Mouse (Mus musculus) heart, embryonic 10.5 days (tissue): ENCODE measurements around the gene Vapb. TPM values are rescaled to one million over a fixed set of nuclear protein-coding genes. Genes with fewer than 3 reads are reported as not detected.
A peak's percentile ranks its signal among the peaks of the same experiment; 100 is the strongest.

Source experiments
- DNase-seq: peaks from one replicate; pipeline ENCODE4 v3.0.0-alpha.2; 2017; ENCODE audit warnings: low spot score
- H3K27ac ChIP-seq: fragments of 300-500 bp; sonication (generic); 2 replicates; pipeline ENCODE4 v1.5.1; 2016; ENCODE audit warnings: mild to moderate bottlenecking
- H3K27me3 ChIP-seq: fragments of 300-500 bp; sonication (generic); 2 replicates; pipeline ENCODE4 v1.6.1; 2016; ENCODE audit warnings: mild to moderate bottlenecking; ENCODE audit not compliant: poor library complexity, insufficient read depth, severe bottlenecking
- H3K36me3 ChIP-seq: fragments of 300-500 bp; sonication (generic); 2 replicates; pipeline ENCODE4 v1.6.1; 2016; ENCODE audit warnings: mild to moderate bottlenecking, moderate library complexity
- H3K4me1 ChIP-seq: fragments of 300-500 bp; sonication (generic); 2 replicates; pipeline ENCODE4 v1.6.1; 2016; ENCODE audit warnings: mild to moderate bottlenecking
- H3K4me3 ChIP-seq: fragments of 300-500 bp; sonication (generic); 2 replicates; pipeline ENCODE4 v1.5.1; 2016; ENCODE audit warnings: mild to moderate bottlenecking, moderate library complexity
- H3K9me3 ChIP-seq: fragments of 300-500 bp; sonication (generic); 2 replicates; pipeline ENCODE4 v1.6.1; 2016; ENCODE audit warnings: mild to moderate bottlenecking, moderate library complexity
- WGBS: fragments of 180-500 bp; shearing (Covaris S2); methylation state at CpG from one replicate; pipeline ENCODE4 v1.1.7; 2016; 5-methylcytosine and 5-hydroxymethylcytosine counted together
- polyA plus RNA-seq: library from polyadenylated mRNA; unstranded; fragments of >200 nt; fragmentation: Nextera tagmentation; extraction: Ambion mirVana; gene quantifications from 2 replicates; pipeline ENCODE4 v1.2.1, GENCODE M21; 2016

The Vapb gene
- polyA plus RNA-seq, 1 experiment from 2014 or later = 13.6 TPM

DNA sequence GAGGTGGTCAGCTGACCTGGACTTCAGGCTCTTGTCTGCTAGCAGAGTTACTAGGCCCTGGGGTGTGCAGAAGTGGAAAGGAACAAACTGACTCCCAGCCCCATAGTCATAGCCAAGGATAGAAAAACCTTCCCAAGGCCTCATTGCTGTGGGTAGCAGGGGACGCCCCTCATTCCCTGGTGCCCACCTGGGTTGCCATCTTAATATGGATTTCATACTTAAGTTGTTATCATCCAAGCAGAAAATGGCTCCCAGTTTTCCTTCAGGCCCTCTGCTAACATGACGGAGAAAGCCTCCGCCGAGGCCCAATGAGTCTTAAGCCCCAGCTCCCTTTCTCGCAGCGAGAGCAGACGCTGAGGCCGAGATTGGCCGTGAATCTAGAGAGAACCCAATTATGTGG is 63.3 kb downstream of the Vapb start:
- Histone ChIP-seq H3K4me3 (no peak overlapping the region), H3K27me3 (no peaks in the 10 kb centered on the region), H3K9me3 (no peaks in the 10 kb centered on the region), H3K4me1 (peaks cover 34% of the 10 kb centered on the region), H3K27ac (no peak overlapping the region), H3K36me3 (no peaks in the 10 kb centered on the region)
- DNase-seq = no peak
- 90% methylated on average over 9 of the region's 9 CpGs for WGBS

DNA sequence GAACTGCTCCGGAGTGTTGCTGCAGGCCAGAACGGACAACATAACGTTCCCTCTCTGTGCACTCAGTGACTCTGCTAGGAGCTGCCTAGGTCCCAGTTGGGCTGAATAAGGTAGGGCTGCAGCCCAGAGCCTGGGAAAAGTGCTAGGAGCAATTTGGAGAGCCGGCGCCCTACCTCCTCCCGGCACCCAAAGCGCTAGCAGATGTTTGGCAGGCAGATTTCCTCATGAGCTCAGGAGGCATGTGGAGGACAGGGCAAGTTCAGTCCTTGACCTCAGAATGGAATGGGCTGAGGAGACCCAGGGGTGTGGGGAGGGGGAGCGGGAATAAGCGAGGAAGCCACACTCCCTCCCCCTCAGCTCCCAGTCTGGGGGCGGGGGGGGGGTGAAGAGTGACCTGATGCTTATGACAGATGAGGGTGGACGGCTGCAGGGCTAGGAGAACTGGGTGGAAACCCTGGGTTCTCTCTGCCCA is 64.1 kb downstream of the Vapb start:
- H3K4me3 ChIP-seq = no peak overlapping the region
- H3K27me3 ChIP-seq = no peaks in the 10 kb centered on the region
- no peak for DNase-seq
- no peaks in the 10 kb centered on the region for H3K36me3 ChIP-seq
- 41% methylated on average over 11 of the region's 11 CpGs for WGBS
- peak overlapping the region; percentile 54 for H3K27ac ChIP-seq
- H3K4me1 ChIP-seq = peaks cover 30% of the 10 kb centered on the region
- H3K9me3 ChIP-seq = no peaks in the 10 kb centered on the region

DNA sequence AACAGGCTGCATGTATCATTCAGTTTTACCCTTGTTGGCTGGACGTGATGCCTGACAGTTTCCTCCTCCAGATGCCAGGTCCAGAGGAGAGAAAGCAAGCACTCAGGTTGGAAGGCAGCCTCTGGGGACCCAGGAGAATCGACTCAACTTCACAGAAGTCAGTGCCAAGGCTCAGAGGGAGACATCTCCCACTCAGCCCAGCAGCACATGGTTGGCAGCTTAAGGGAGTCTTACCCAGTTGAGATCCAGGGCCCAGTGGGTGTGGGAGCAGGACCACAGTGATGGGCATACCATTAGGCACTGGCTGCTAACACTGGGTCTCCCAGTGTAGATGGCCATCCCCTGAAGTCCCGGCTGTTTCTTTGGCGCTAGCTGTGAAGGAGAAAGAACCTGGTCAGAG is 64.9 kb downstream of the Vapb start:
- Histone ChIP-seq H3K27ac (0 out of 2 replicates have a peak overlapping the region, but pooled peaks have one; percentile 54), H3K36me3 (no peaks in the 10 kb centered on the region), H3K4me1 (peaks cover 27% of the 10 kb centered on the region), H3K9me3 (no peaks in the 10 kb centered on the region), H3K27me3 (no peaks in the 10 kb centered on the region), H3K4me3 (no peak overlapping the region)
- WGBS = 81% methylated on average over 4 of the region's 4 CpGs
- DNase-seq = no peak

DNA sequence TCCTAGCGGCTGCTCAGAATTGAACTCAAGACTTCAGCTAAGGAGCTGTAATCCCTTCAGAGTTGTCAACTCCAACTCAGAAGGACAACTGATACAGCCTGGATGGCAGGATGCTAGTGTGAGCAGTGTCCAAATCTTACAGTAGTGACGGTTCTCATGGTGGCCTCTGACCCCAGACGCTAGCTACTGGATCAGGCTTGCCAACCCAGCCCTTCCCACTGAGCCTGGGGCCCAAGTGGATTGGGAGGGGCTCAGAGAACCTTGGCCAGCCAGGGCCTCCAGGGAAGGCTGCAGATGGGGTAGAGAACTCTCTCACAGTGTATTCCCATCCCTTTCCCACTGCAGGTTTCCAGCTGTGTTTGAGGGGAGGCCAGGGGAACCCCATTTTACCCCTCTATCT is 65.6 kb downstream of the Vapb start:
- no peaks in the 10 kb centered on the region for H3K36me3 ChIP-seq
- no peaks in the 10 kb centered on the region for H3K27me3 ChIP-seq
- H3K9me3 ChIP-seq = no peaks in the 10 kb centered on the region
- peaks cover 27% of the 10 kb centered on the region for H3K4me1 ChIP-seq
- no peak overlapping the region for H3K4me3 ChIP-seq
- DNase-seq = no peak
- 81% methylated on average over 3 of the region's 3 CpGs for WGBS
- H3K27ac ChIP-seq = no peak overlapping the region

DNA sequence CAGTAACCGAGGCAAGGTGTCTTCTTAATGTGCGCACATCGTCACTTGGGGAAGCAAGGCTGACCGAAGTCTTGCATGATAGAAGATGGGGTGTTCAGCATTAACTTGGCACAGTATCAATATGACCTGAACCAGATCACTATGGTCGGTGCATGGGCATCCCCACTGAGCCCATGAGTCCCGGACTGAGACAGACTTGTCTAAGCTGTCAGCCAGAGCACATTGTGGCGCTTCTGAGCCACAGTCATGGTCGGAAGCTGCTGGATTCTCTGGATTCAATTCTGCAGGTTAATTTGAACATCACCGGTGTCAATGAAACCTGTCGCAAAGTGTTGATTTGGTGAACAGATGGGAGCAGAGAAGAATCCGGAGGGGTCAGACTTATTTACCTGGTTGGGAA is 66.5 kb downstream of the Vapb start:
- Histone ChIP-seq H3K36me3 (no peaks in the 10 kb centered on the region), H3K4me1 (peaks cover 27% of the 10 kb centered on the region), H3K27ac (no peak overlapping the region), H3K27me3 (no peaks in the 10 kb centered on the region), H3K9me3 (no peaks in the 10 kb centered on the region), H3K4me3 (no peak overlapping the region)
- WGBS = 90% methylated on average over 11 of the region's 11 CpGs
- DNase-seq = no peak

DNA sequence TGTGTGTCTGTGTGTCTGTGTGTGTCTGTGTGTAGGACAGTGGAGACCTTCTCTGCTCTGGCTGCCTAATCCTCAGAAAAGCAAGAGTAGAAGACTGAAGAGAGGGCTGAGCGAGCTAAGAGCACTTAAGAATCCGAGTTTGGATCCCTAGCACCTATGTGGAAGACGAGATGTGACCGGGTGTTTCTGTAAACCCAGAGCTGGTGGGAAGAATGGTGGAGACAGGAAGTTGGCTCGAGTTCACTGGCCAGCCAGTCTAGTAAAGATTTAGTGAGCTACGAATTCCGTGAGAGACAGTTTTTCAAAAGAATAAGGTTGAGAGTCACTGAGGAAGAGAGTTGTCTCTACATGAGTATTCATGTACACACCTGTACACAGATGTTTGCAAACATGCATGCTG is 69.3 kb downstream of the Vapb start:
- Histone ChIP-seq H3K4me3 (no peak overlapping the region), H3K4me1 (peaks cover 16% of the 10 kb centered on the region), H3K36me3 (no peaks in the 10 kb centered on the region), H3K9me3 (no peaks in the 10 kb centered on the region), H3K27me3 (no peaks in the 10 kb centered on the region), H3K27ac (no peak overlapping the region)
- DNase-seq = no peak
- 77% methylated on average over 7 of the region's 7 CpGs for WGBS

DNA sequence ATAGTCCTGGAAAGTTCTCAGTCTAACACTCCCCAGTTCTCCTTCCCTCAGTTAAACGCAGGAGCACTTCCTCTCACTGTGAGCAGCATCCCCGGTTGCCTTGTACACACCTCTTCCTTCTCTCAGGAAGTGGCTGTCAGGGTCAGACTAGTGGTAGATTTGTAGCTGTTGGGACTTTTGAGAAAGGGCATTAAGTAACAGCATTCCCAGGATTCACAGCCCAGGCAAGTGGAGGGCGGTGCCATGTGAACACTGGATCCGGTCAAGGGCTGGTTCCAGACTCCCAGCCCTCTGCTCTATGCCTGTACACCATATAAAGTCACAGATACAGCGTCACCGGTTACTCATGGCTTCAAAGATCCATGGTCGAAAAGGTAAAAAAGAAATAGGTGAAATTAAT is 71.6 kb downstream of the Vapb start:
- H3K9me3 ChIP-seq = no peaks in the 10 kb centered on the region
- H3K36me3 ChIP-seq = no peaks in the 10 kb centered on the region
- 72% methylated on average over 7 of the region's 7 CpGs for WGBS
- peaks cover 6% of the 10 kb centered on the region; the same call in 1 of the 2 replicates for H3K4me1 ChIP-seq
- DNase-seq = no peak
- no peaks in the 10 kb centered on the region for H3K27me3 ChIP-seq
- no peak overlapping the region for H3K27ac ChIP-seq
- no peak overlapping the region for H3K4me3 ChIP-seq

DNA sequence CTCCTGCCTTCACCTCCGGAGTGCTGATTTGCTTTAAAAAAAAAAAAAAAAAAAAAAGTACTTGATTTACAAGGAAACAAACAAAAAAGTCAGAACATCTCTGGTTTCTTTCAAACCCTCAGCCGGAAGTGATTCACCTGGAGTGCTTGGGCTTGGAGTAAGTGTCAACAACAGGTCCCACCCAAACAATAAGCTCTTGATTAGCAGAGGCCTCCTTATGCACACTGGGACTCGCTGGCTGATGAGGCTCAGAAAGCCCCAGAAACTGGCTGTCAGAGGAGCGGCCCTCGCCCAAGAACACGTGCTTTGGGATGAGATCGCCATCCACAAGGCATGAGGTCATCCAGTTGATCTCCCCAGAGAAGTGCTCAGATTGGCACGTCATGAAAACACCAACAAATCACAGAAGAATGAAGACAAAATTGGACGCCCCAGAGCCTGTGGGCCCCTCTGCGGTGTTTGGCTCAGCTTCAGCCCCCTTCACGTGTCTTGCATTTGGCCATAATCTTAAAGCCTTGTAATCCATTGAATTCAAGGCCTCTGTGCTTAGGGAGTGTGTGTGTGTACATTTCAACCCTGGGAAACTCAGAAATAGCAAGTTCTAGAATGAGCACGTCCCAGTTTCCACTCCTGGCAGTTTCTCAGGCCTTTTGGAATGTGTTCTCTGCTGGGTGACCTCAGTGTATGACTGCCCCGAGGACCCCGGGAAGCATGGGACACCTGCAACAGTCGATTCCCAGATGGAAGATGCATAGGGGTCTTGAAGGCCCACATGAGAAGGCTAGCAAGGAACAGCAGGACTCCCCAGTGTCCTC is 72.9 kb downstream of the Vapb start:
- Histone ChIP-seq H3K27ac (no peak overlapping the region), H3K4me1 (peaks cover 6% of the 10 kb centered on the region; the same call in 1 of the 2 replicates), H3K4me3 (no peak overlapping the region), H3K9me3 (no peaks in the 10 kb centered on the region), H3K36me3 (no peaks in the 10 kb centered on the region), H3K27me3 (no peaks in the 10 kb centered on the region)
- WGBS = 77% methylated on average over 15 of the region's 15 CpGs
- no peak for DNase-seq

DNA sequence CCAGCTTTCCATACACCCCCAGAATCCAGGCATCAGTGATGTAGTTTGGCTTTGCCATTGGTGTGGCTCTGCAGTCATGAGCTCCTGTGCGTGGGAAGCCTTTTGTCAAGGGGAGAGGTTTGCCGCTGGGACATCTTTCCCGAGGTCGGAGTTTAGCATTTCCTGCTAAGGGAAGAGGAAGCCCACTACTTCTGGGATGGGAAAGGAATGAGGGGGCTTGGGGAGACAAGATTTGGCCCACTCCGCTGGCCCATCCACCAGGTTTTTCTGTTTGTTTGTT is 73.5 kb downstream of the Vapb start:
- Histone ChIP-seq H3K4me3 (no peak overlapping the region), H3K27me3 (no peaks in the 10 kb centered on the region), H3K4me1 (peaks cover 6% of the 10 kb centered on the region; the same call in 1 of the 2 replicates), H3K27ac (no peak overlapping the region), H3K36me3 (no peaks in the 10 kb centered on the region), H3K9me3 (no peaks in the 10 kb centered on the region)
- no peak for DNase-seq
- WGBS = 78% methylated on average over 5 of the region's 5 CpGs

DNA sequence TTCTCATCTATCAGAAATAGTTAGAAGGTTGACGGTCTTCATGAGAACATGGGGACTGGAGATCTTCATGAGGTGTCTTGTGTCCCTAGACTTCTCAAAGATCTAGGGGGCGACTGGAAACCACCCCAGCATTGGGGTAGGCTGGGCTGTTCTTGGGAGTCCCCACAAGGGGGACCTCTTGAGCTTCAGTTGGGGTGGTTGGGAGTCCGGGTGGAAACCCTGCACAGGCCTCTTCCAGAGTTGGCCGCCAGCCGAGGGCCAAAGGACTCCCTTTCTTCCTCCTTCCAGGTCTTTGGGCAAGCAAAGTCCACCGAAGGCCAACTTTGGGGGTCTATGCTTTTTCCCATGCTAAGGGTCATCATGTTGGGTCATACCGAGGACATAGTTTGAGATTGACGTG is 74.5 kb downstream of the Vapb start:
- WGBS = 69% methylated on average over 8 of the region's 8 CpGs
- no peak for DNase-seq
- no peaks in the 10 kb centered on the region for H3K27me3 ChIP-seq

DNA sequence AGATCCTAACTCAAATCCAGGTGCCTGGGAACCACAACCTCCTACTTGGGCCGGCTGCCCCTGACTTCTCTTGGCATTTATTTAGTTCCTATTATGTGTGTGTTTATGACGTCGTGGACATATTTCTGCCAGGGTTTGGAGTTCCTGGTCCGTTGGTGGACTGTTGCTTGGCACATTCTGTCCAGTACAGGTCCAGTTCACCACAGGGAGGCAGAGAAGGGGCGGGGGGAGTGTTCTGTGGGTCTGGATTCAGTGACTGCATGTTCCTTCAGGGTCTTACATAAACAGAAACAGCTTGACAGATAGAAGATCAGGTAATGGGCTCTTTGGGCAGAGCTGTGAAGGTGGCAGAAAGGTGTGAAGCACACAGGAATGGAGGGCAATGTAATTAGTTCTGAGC is 75.8 kb downstream of the Vapb start:
- Histone ChIP-seq H3K36me3 (no peaks in the 10 kb centered on the region), H3K4me1 (no peaks in the 10 kb centered on the region; the same call in 1 of the 2 replicates), H3K9me3 (peaks cover 5% of the 10 kb centered on the region; the same call in 1 of the 2 replicates), H3K27me3 (no peaks in the 10 kb centered on the region), H3K4me3 (no peak overlapping the region), H3K27ac (no peak overlapping the region)
- DNase-seq = no peak
- 85% methylated on average over 5 of the region's 5 CpGs for WGBS

More for the DNA sequence above, 74.5 kb downstream of the Vapb start:
- no peak overlapping the region for H3K4me3 ChIP-seq
- H3K36me3 ChIP-seq = no peaks in the 10 kb centered on the region
- H3K4me1 ChIP-seq = no peaks in the 10 kb centered on the region; the same call in 1 of the 2 replicates
- H3K27ac ChIP-seq = no peak overlapping the region
- H3K9me3 ChIP-seq = peaks cover 2% of the 10 kb centered on the region; the same call in 1 of the 2 replicates

DNA sequence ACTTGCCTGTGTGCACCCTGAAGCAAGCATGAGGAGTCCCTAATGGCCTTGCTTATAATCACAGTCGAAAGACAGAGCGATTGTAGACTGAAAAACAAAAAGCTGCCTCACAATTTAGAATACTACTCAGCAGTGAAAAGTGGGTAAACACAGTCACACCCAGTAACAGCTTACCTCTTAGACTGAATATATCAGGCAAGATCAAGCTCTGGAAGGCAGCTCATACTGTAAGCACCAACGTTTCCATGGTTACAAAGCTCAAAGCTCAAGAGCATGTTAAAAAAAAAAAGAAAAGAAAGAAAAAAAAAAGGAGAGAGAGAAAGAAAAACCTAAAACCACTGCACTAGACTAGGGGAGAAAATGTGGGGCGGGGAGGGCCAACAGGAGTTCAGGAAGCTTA is 89.0 kb downstream of the Vapb start:
- Histone ChIP-seq H3K9me3 (no peaks in the 10 kb centered on the region), H3K4me1 (peaks cover 4% of the 10 kb centered on the region; the same call in 1 of the 2 replicates), H3K27me3 (no peaks in the 10 kb centered on the region), H3K36me3 (no peaks in the 10 kb centered on the region), H3K4me3 (no peak overlapping the region), H3K27ac (no peak overlapping the region)
- WGBS = 86% methylated on average over 4 of the region's 4 CpGs
- DNase-seq = no peak

DNA sequence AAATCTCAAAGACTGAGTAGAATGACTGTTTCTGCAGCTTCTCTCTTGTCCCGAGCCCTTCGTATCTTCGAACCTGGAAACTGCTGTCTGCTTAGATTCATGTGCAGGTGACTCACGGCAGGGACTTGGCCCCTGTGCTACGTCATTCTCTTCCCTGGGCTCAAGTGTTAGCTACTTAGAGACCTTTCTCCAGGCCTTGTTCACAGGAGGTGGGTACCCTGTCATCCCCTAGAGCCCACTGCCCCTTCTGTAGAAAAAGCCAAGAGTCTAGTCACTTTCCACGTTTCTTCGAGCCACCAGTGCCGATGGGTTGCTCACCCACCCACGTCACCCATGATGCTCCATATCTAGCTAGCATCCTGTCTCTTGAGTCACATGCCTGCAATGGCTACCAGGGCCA is 89.9 kb downstream of the Vapb start:
- Histone ChIP-seq H3K4me1 (peaks cover 4% of the 10 kb centered on the region; the same call in 1 of the 2 replicates), H3K27ac (no peak overlapping the region), H3K36me3 (no peaks in the 10 kb centered on the region), H3K9me3 (no peaks in the 10 kb centered on the region), H3K27me3 (no peaks in the 10 kb centered on the region), H3K4me3 (no peak overlapping the region)
- DNase-seq = no peak
- 87% methylated on average over 9 of the region's 9 CpGs for WGBS

DNA sequence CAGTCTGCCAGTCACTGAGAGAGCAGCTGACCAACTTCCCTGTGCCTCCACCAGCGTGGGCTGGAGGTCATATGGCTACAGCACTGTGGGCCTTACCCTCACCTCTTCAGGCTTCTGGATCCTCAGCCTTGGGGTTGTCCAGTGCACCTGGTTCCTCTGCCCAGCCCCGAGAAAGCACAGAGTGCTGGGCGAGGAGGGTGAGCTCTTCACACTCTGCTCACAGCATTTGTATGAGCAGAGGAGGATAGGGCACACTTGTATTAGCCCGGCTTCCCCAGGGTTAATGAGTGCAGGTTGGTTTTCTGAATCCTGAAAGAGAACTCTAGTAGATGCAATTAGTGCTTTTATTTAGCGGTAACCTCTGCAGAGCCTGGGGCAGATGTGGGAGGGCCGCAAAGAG is 90.8 kb downstream of the Vapb start:
- no peak for DNase-seq
- Histone ChIP-seq H3K9me3 (no peaks in the 10 kb centered on the region), H3K36me3 (no peaks in the 10 kb centered on the region), H3K27ac (no peak overlapping the region), H3K4me1 (peaks cover 4% of the 10 kb centered on the region; the same call in 1 of the 2 replicates), H3K4me3 (no peak overlapping the region), H3K27me3 (no peaks in the 10 kb centered on the region)
- 77% methylated on average over 6 of the region's 6 CpGs for WGBS
